Mouse (Mus musculus) bone marrow macrophage, adult 2 months (primary cell): Measurements from ENCODE around the gene Agl.

Experiments used
- CTCF ChIP-seq: IDR thresholded peaks from 2 replicates; pipeline ENCODE4 v1.5.1; 2012; ENCODE audit warnings: low read depth, mild to moderate bottlenecking, low read length, moderate library complexity
- POLR2A ChIP-seq: IDR thresholded peaks from 2 replicates; pipeline ENCODE4 v1.6.1; 2012; ENCODE audit warnings: mild to moderate bottlenecking, low read depth, low read length, borderline replicate concordance

GRCm38 (mm10) chr3:116804746-116805285 lies 3.1 kb downstream of the Agl start:
- TF ChIP-seq CTCF (no peak), POLR2A (no peak)
